Mouse (Mus musculus) hindbrain, embryonic 14.5 days (tissue): ENCODE results near the gene Acap2. TPM values are rescaled to one million over a fixed set of nuclear protein-coding genes. Genes with fewer than 3 reads are reported as not detected.

ENCODE experiments used
- ATAC-seq: fragments of 200-750 bp; cut with Nextera tagmentation; 2 replicates; pipeline ENCODE4 v1.8.0; 2017; ENCODE audit warnings: moderate number of reproducible peaks, mild to moderate bottlenecking, moderate TSS enrichment, moderate library complexity; ENCODE audit not compliant: low FRiP score
- DNase-seq: peaks from one replicate; pipeline ENCODE4 v3.0.0-alpha.2; 2015; ENCODE audit warnings: low spot score
- H3K27ac ChIP-seq: fragments of 300-500 bp; sonication (generic); 2 replicates; pipeline ENCODE4 v1.5.1; 2014; ENCODE audit warnings: mild to moderate bottlenecking, moderate library complexity
- H3K27me3 ChIP-seq: fragments of 300-500 bp; sonication (generic); 2 replicates; pipeline ENCODE4 v1.6.1; 2014; ENCODE audit warnings: mild to moderate bottlenecking, low read length, mixed read lengths; ENCODE audit not compliant: control insufficient read depth, insufficient read depth
- H3K36me3 ChIP-seq: fragments of 300-500 bp; sonication (generic); replicated peaks from 2 replicates; pipeline ENCODE4 v1.6.1; 2014; ENCODE audit not compliant: control insufficient read depth, insufficient read depth
- H3K4me1 ChIP-seq: fragments of 300-500 bp; sonication (generic); replicated peaks from 2 replicates; pipeline ENCODE4 v1.6.1; 2014; ENCODE audit warnings: antibody characterized with exemption, low read length, mixed read lengths; ENCODE audit not compliant: control insufficient read depth, insufficient read depth
- H3K4me2 ChIP-seq: fragments of 300-500 bp; sonication (generic); replicated peaks from 2 replicates; pipeline ENCODE4 v1.6.1; 2014; ENCODE audit warnings: mild to moderate bottlenecking, moderate library complexity
- H3K4me3 ChIP-seq: fragments of 300-500 bp; sonication (generic); replicated peaks from 2 replicates; pipeline ENCODE4 v1.5.1; 2014; ENCODE audit warnings: mild to moderate bottlenecking, low read length
- H3K9ac ChIP-seq: fragments of 300-500 bp; sonication (generic); 2 replicates; pipeline ENCODE4 v1.6.1; 2014
- H3K9me3 ChIP-seq: fragments of 300-500 bp; sonication (generic); 2 replicates; pipeline ENCODE4 v1.6.1; 2016; ENCODE audit warnings: low read length; ENCODE audit not compliant: control insufficient read depth
- WGBS: fragments of 180-500 bp; shearing (Covaris S2); extraction: QIAGEN DNeasy Blood & Tissue Kit; methylation state at CpG from one replicate; pipeline ENCODE4 v1.1.7; 2014; 5-methylcytosine and 5-hydroxymethylcytosine counted together
- polyA plus RNA-seq: library from polyadenylated mRNA; unstranded; fragments of >200 nt; fragmentation: Nextera tagmentation; extraction: Ambion mirVana; gene quantifications from 2 replicates; pipeline ENCODE4 v1.2.1, GENCODE M21; 2014

Gene Acap2
- polyA plus RNA-seq, 1 experiment from 2014 or later = 15.8 TPM

DNA sequence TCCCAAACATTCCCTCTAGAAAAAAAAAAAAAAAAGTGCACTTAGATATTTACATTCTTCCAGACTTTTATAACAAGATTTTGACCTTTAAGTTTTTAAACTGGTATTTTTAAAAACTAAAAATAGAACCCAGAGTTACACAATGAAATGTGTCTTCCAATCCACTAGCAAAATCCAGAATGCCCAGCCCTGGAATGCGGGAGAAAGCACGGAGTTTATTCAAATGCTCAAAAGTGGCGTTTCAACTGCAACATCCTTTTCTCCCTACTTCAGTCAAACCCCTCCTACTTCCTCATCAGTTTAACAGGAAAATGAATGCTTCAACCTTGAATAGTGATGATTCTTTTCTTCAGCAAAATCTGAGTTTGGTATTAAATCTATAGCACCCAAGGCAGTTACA is 4.1 kb downstream of the Acap2 start:
- Histone ChIP-seq H3K4me3 (no peak overlapping the region), H3K27me3 (no peaks in the 10 kb centered on the region), H3K4me1 (peaks cover 17% of the 10 kb centered on the region), H3K9ac (no peak overlapping the region), H3K4me2 (no peak overlapping the region), H3K36me3 (no peaks in the 10 kb centered on the region), H3K9me3 (no peaks in the 10 kb centered on the region), H3K27ac (no peak overlapping the region)
- ATAC-seq (no peak), DNase-seq (no peak)
- 74% methylated on average over 3 of the region's 3 CpGs for WGBS

DNA sequence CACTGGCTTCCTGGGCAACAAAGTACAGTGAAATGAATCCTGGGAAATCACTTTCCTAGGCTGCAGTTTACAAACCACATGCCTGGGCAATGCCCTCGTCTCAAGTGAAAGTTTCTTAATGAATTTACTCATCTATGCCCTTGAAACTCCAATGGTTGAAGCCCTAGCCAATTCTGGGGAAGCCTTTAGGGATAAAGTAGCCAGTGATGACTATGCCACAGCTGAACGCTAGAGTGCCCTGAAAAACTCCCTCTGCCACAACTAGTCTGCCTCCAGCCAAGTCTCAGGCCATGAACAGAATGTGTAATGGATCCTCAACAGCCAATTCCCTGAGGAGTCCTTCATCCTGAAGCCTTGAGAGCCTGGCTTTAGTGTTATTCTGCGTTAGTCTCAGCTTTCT is 8.5 kb downstream of the Acap2 start:
- H3K4me2 ChIP-seq = no peak overlapping the region
- 76% methylated on average over 3 of the region's 3 CpGs for WGBS
- no peak for DNase-seq

DNA sequence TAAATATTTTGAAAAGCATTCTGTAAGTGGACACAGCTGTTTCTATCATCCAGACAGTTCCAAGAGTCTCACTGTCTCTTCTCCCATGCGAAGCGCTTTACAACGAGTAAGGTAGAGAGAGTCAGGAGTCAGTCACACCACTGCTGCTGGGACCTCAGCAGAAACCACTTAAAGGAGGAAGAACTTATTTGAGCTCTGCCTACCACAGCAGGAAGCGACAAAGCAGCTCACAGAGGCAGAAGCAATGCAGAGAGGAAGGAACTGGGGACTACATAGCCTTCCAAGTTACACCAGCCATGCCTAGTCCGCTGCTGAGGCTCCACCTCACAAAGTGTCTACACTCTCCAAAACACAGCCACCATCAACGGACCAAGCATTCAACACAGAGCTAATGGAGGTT is 9.2 kb downstream of the Acap2 start:
- Histone ChIP-seq H3K9me3 (no peaks in the 10 kb centered on the region), H3K4me1 (peaks cover 12% of the 10 kb centered on the region), H3K9ac (no peak overlapping the region), H3K36me3 (no peaks in the 10 kb centered on the region), H3K27ac (no peak overlapping the region), H3K4me3 (no peak overlapping the region), H3K4me2 (no peak overlapping the region), H3K27me3 (no peaks in the 10 kb centered on the region)
- no peak for DNase-seq
- no peak for ATAC-seq
- 83% methylated on average over 6 of the region's 6 CpGs for WGBS

More for the DNA sequence above, 8.5 kb downstream of the Acap2 start:
- H3K9me3 ChIP-seq = no peaks in the 10 kb centered on the region
- no peak for ATAC-seq
- no peak overlapping the region for H3K27ac ChIP-seq
- H3K4me1 ChIP-seq = peaks cover 12% of the 10 kb centered on the region
- no peaks in the 10 kb centered on the region for H3K27me3 ChIP-seq
- H3K4me3 ChIP-seq = no peak overlapping the region
- no peak overlapping the region for H3K9ac ChIP-seq
- no peaks in the 10 kb centered on the region for H3K36me3 ChIP-seq

DNA sequence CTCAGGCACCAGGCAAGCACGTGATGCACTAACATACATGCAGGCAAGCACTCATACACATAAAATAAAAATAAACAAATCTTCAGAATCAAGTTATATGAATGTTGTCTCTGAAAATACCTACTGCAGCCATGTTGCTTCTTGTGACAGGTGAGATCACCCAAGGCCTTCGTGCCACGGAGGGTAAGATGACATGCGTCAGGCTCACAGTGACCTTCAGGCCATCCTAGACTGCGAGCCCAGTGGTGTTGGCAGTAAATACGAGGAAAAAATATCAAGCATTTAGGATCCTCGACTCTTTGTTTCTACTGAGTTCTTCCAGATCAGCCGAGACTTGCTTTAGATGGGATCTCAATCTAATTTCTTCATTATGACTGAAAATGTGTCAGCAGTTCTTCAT is 10.6 kb downstream of the Acap2 start:
- DNase-seq = no peak
- H3K4me1 ChIP-seq = peaks cover 12% of the 10 kb centered on the region
- no peaks in the 10 kb centered on the region for H3K9me3 ChIP-seq
- H3K27me3 ChIP-seq = no peaks in the 10 kb centered on the region
- H3K4me3 ChIP-seq = no peak overlapping the region
- no peak for ATAC-seq
- no peak overlapping the region for H3K9ac ChIP-seq
- no peak overlapping the region for H3K27ac ChIP-seq
- no peaks in the 10 kb centered on the region for H3K36me3 ChIP-seq
- 92% methylated on average over 8 of the region's 8 CpGs for WGBS
- H3K4me2 ChIP-seq = no peak overlapping the region

DNA sequence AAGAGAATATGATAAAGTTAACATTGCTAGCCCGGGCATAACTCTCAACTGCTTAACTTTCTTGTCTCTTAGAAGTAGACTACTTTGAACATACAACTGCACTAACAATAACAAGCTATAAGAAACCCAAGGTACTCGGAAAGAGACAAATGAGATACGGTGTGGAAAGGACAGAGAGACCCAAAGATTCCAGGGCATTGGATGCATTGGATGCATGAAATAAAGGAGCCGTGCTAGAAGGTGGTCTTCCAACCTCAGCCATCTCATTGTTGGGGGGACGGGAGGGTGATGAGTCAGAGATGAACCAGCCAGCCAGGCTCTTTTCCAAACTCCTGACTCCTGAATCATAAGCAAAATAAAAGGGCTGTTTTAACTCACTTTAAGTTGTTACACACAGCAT is 11.8 kb downstream of the Acap2 start:
- 92% methylated on average over 5 of the region's 5 CpGs for WGBS

DNA sequence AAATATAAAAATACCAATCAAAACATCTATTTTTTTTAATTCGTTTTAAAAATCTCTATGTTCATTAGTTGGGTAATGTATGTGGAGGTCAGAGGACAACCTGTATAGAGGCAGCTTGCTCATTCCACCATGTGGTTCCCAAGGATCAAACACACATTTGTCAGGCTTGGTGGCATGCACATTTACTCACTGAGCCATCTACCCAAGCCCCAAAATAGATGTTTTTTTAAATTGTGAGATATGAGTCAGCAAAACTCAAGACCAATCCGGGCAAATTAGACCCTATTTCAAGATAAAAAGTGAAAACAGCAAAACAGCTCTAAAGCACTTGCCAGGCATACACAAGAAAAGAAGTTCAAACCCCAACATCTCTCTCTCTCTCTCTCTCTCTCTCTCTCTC is 12.2 kb downstream of the Acap2 start:
- Histone ChIP-seq H3K9ac (no peak overlapping the region), H3K9me3 (no peaks in the 10 kb centered on the region), H3K27ac (no peak overlapping the region), H3K4me3 (no peak overlapping the region), H3K4me1 (peaks cover 12% of the 10 kb centered on the region), H3K4me2 (no peak overlapping the region), H3K36me3 (no peaks in the 10 kb centered on the region), H3K27me3 (no peaks in the 10 kb centered on the region)
- ATAC-seq = no peak
- DNase-seq = no peak
- 90% methylated on average over 2 of the region's 2 CpGs for whole genome bisulfite sequencing

More for the DNA sequence above, 11.8 kb downstream of the Acap2 start:
- no peak for ATAC-seq
- H3K4me2 ChIP-seq = no peak overlapping the region
- H3K36me3 ChIP-seq = no peaks in the 10 kb centered on the region
- peaks cover 12% of the 10 kb centered on the region for H3K4me1 ChIP-seq
- H3K9ac ChIP-seq = no peak overlapping the region
- DNase-seq = no peak
- H3K27ac ChIP-seq = no peak overlapping the region
- no peaks in the 10 kb centered on the region for H3K9me3 ChIP-seq
- H3K4me3 ChIP-seq = no peak overlapping the region
- H3K27me3 ChIP-seq = no peaks in the 10 kb centered on the region

DNA sequence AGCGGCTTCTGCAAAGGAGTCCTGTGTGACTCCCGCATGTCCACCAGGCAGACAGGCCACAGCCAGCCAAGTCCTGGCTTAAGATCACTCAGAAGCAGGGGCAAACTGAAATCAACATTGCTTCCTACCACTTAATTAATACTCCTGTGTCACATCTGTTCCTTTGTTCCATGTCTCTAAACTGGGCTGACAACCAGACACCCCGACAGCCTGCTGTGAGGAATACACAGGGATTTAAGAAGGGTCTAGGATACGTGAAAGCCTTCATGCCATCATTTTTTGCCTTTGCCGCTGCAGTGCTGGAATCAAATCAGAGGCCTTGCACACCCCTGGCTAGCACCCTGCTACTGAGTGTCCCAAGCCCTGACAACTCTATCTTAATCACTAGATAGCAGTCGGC is 12.8 kb downstream of the Acap2 start:
- Histone ChIP-seq H3K27me3 (no peaks in the 10 kb centered on the region), H3K4me2 (no peak overlapping the region), H3K4me1 (peaks cover 15% of the 10 kb centered on the region), H3K9ac (no peak overlapping the region), H3K27ac (peak overlapping the region; percentile 5; the same call in 1 of the 2 replicates), H3K36me3 (no peaks in the 10 kb centered on the region), H3K9me3 (no peaks in the 10 kb centered on the region), H3K4me3 (no peak overlapping the region)
- ATAC-seq (no peak), DNase-seq (no peak)
- WGBS = 40% methylated on average over 6 of the region's 6 CpGs

DNA sequence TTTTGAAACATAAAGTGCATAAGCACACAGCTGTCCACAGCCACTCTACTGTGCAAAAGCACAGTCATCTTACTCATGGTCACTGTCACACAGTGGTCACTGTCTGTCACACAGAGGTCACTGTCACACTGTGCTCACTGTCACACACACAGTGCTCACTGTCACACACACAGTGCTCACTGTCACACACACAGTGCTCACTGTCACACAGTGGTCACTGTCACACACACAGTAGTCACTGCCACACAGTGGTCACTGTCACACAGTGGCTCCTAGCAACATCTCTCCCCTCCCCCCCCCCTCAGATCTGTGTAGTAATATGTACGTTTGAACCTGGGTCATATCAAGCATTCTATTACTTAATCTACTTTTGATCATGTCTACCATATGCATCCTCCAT is 13.9 kb downstream of the Acap2 start:
- Histone ChIP-seq H3K27me3 (no peaks in the 10 kb centered on the region), H3K4me2 (no peak overlapping the region), H3K4me1 (peaks cover 22% of the 10 kb centered on the region), H3K9ac (no peak overlapping the region), H3K9me3 (no peaks in the 10 kb centered on the region), H3K4me3 (no peak overlapping the region), H3K36me3 (no peaks in the 10 kb centered on the region), H3K27ac (no peak overlapping the region)
- 79% methylated on average over 1 of the region's 1 CpGs for WGBS
- ATAC-seq (no peak), DNase-seq (no peak)

DNA sequence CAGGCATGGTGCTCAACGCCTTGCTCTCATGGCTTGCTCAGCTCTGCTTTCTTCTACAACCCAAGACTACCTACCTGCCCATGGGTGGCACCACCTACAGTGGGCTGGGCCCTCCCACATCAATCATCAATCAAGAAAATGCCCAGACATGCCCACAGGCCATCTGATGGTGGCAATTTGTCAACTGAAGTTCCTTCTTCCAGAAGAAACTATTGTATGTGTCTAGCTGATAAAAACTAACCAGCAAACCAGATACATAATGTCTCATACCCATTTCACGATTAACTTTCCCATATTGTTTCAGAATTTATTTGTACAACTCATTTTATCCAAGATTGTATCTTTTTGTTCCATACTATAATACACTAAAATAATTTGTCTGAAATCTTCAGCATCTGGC is 15.3 kb downstream of the Acap2 start:
- Histone ChIP-seq H3K4me2 (no peak overlapping the region), H3K27ac (no peak overlapping the region)

DNA sequence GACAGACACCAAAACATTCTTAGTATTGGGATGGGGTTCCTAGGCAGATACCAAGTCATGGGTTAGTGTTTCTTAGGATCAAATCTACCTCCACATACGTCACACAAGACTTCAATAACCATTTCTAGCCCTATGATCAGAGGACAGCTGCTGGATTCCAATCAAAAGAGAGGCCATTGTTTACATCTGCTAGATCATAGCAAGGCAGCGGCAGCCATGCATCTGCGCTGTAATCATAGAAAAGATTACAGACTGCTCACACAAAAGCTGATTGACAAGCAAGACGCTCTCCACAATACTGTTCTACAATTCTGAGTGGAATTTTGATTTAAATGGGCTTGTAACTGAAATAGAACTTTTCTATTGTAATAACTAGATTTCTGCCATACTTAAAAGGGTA is 16.3 kb downstream of the Acap2 start:
- Histone ChIP-seq H3K4me1 (peaks cover 20% of the 10 kb centered on the region), H3K27ac (no peak overlapping the region), H3K4me2 (no peak overlapping the region), H3K27me3 (no peaks in the 10 kb centered on the region), H3K9ac (no peak overlapping the region), H3K9me3 (no peaks in the 10 kb centered on the region), H3K36me3 (no peaks in the 10 kb centered on the region), H3K4me3 (no peak overlapping the region)
- ATAC-seq (no peak), DNase-seq (no peak)
- 62% methylated on average over 4 of the region's 4 CpGs for WGBS

More for the DNA sequence above, 15.3 kb downstream of the Acap2 start:
- Histone ChIP-seq H3K36me3 (no peaks in the 10 kb centered on the region), H3K4me3 (no peak overlapping the region), H3K27me3 (no peaks in the 10 kb centered on the region), H3K9me3 (no peaks in the 10 kb centered on the region), H3K4me1 (peaks cover 20% of the 10 kb centered on the region), H3K9ac (no peak overlapping the region)
- ATAC-seq (no peak), DNase-seq (no peak)
- WGBS = 86% methylated on average over 2 of the region's 2 CpGs
